Mouse (Mus musculus): ENCODE results near the gene Ptprh. TPM values are rescaled to one million over a fixed set of nuclear protein-coding genes. Genes with fewer than 3 reads are reported as not detected.
"Not testable (repeated sequence)": the region's sequence is repeated elsewhere in the genome, so short reads cannot be mapped to it uniquely, and the experiment has no call there.

Ptprh gene
- polyA plus RNA-seq, 2 experiments = not detected

DNA sequence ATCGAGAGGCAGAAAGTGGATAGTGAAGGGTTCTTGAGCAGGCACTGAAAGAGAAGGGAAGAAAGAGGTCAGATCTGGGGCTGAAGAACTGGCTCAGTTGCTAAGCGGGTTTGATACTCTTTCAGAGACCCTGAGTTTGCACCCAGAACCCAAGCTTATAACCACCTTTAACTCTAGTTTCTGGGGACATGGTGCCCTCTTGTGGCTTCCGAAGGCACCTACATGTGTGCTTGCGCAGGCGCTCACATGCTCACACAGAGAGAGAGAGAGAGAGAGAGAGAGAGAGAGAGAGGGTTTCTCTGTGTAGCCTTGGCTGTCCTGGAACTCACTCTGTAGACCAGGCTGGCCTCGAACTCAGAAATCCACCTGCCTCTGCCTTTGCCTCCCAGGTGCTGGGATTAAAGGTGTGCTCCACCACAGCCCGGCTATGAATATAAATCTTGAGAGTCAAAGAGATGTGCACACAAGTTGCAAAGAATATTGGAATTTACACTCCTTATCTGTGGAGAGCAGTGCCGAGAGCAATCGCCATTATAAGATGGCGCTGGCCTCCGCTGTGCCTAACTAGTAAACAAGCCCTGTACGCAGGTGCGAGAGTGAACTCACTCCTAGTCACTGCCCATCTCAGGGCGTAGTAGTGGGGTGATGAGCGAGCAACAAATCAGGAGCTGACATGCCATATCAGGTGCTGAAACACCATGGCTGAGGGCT lies 79.5 kb downstream of the Ptprh start, which contains the start of gene Tnni3:
TSS of gene Tnni3 (minus strand) at position 18 of the 711 bp plus-strand sequence.
- peak; percentile 80 for TF ChIP-seq CTCF (IDR thresholded peaks at IDR 0.05; ENCODE audit: low read depth)
- not testable (repeated sequence) for ATAC-seq (ENCODE audit: insufficient read depth); H3K4me1 ChIP-seq (replicated peaks; ENCODE audit: control insufficient read depth in 2 of 2, insufficient read depth in 2 of 2, low read length in 1 of 2); H3K4me3 ChIP-seq (ENCODE audit: insufficient read depth in 1 of 2, low read depth in 2 of 2, low read length in 2 of 2); H3K9ac ChIP-seq (replicated peaks); DNase-seq (ENCODE audit: low read depth in 3 of 3, low spot score in 3 of 3); H3K27me3 ChIP-seq (ENCODE audit: control insufficient read depth, insufficient read depth, low read length); H3K9me3 ChIP-seq (ENCODE audit: control insufficient read depth, low read length); H3K36me3 ChIP-seq (replicated peaks; ENCODE audit: control insufficient read depth, insufficient read depth, low read depth); H3K4me2 ChIP-seq (ENCODE audit: low read depth); H3K27ac ChIP-seq
- WGBS (ENCODE audit: insufficient replicate concordance) = 56% methylated on average over 15 of the region's 15 CpGs

DNA sequence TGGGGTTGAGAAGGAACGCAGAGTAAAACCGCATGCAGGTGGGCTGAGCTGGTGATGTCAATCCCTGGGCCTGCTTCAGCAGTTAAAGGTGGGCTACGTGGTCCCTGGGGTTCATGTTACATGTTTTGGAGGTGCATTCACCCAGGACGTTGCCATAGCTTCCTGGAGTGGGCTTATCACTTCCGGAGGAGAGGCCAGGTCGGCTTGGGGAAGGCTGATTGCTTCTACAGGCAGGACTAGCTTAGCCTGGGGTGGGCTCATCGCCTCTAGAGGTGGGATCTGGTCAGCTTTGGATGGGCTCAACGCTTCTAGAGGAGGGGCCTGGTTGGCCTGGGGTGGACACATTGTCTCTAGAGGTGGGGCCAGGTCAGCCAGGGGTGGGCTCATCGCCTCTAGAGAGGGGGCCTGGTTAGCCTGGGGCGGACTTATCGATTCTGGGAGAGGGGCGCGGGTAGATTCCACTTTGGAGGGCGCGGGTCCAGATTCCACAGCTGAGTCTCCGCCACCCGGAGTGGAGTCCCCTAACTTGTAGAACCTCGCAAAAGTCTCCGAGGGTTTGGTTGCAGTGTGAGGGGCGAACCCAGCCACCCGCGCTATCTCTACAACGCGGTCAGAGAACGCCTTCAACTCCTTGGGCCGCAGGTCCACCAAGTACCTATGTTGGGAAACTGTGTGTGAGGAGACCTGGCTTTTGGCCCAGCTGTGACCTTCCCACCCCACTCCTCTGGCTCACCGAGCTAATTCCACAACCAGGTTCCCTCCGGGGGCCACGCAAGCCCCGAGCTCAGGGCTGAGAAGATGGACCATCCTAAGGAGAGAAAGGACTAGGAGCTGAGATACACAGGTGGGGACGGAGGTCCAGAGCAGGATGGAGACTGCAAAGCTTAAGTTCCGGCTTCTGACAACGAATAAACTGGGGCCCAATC lies 80.4 kb downstream of the Ptprh start:
- peaks cover 3% of the 10 kb centered on the region for H3K27me3 ChIP-seq (ENCODE audit: control insufficient read depth, insufficient read depth, low read length)
- 79% methylated on average over 33 of the region's 33 CpGs for WGBS (ENCODE audit: insufficient replicate concordance)
- H3K27ac ChIP-seq = no peak overlapping the region
- no peak for DNase-seq (ENCODE audit: low read depth in 3 of 3, low spot score in 3 of 3)
- H3K9ac ChIP-seq (replicated peaks) = no peak overlapping the region
- H3K36me3 ChIP-seq (replicated peaks; ENCODE audit: control insufficient read depth, insufficient read depth, low read depth) = no peaks in the 10 kb centered on the region
- H3K4me3 ChIP-seq (ENCODE audit: insufficient read depth in 1 of 2, low read depth in 2 of 2, low read length in 2 of 2) = no peak overlapping the region
- no peak for TF ChIP-seq CTCF (IDR thresholded peaks at IDR 0.05; ENCODE audit: low read depth)
- TF ChIP-seq EP300 (IDR thresholded peaks at IDR 0.05; ENCODE audit: low read depth) = no peak
- peaks cover 0 to 9% of the 10 kb centered on the region in 2 experiments; a peak in 2 of 4 replicates for H3K4me1 ChIP-seq (replicated peaks; ENCODE audit: control insufficient read depth in 2 of 2, insufficient read depth in 2 of 2, low read length in 1 of 2)
- H3K4me2 ChIP-seq (ENCODE audit: low read depth) = no peak overlapping the region
- no peak for ATAC-seq (ENCODE audit: insufficient read depth)
- H3K9me3 ChIP-seq (ENCODE audit: control insufficient read depth, low read length) = no peaks in the 10 kb centered on the region

- ATAC-seq (ENCODE audit: insufficient read depth) (no peak), DNase-seq (ENCODE audit: low read depth in 3 of 3, low spot score in 3 of 3) (no peak)
- H3K9me3 ChIP-seq (ENCODE audit: control insufficient read depth, low read length) = no peaks in the 10 kb centered on the region
Measured at GRCm38 (mm10) chr7:4522292-4522691, 81.5 kb downstream of the Ptprh start.

DNA sequence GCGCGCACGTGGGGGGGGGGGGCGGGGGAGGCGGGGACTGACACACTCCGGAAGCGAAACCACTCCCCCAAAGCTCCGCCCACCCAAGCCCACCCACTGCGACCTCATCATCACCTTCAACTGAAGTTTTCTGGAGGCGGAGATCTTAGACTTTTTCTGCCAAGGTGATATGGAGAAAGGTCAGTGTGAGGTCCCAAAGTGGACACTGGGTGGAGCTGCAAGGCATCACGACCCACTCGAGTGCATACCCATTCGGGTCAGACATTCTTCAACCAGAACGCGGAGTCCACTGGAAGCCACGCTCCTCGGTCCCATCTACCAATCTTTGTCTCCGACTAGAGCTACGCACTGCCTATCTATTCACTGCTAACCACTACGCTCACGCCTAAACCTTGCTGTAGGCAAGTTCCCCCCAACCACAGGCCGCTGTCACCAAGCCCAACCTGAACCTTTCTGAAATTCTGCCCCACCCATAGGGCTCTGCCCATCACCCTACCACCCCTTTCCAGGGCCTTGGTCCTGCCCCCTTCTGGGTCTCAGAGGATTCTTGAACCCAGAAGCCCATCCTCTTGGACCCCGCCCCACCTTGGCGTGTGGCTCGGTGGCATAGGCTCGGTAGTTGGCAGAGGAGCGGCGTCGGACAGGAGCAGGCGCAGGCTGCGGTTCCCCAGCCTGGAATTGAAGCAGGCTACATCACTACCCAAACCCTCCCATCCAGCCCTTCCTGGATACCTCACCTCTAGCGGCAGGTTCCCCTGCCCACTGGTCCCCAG lies 82.4 kb downstream of the Ptprh start:
- 26% methylated on average over 32 of the region's 32 CpGs for WGBS (ENCODE audit: insufficient replicate concordance)
- TF ChIP-seq CTCF (IDR thresholded peaks at IDR 0.05; ENCODE audit: low read depth) (no peak), EP300 (IDR thresholded peaks at IDR 0.05; ENCODE audit: low read depth) (no peak)
- no peak for DNase-seq (ENCODE audit: low read depth in 3 of 3, low spot score in 3 of 3)
- ATAC-seq (ENCODE audit: insufficient read depth) = no peak
- Histone ChIP-seq H3K4me3 (ENCODE audit: insufficient read depth in 1 of 2, low read depth in 2 of 2, low read length in 2 of 2) (0 out of 4 replicates have a peak overlapping the region, but pooled peaks of 1 of the 2 experiments have one; percentile 4), H3K4me2 (ENCODE audit: low read depth) (peak overlapping the region; percentile 26), H3K4me1 (replicated peaks; ENCODE audit: control insufficient read depth in 2 of 2, insufficient read depth in 2 of 2, low read length in 1 of 2) (peaks cover 0 to 13% of the 10 kb centered on the region in 2 experiments; a peak in 2 of 4 replicates), H3K9me3 (ENCODE audit: control insufficient read depth, low read length) (no peaks in the 10 kb centered on the region), H3K27ac (no peak overlapping the region), H3K27me3 (ENCODE audit: control insufficient read depth, insufficient read depth, low read length) (peaks cover 3% of the 10 kb centered on the region), H3K36me3 (replicated peaks; ENCODE audit: control insufficient read depth, insufficient read depth, low read depth) (no peaks in the 10 kb centered on the region), H3K9ac (replicated peaks) (no peak overlapping the region)

More at GRCm38 (mm10) chr7:4522292-4522691, 81.5 kb downstream of the Ptprh start:
- Histone ChIP-seq H3K27ac (no peak overlapping the region), H3K4me1 (replicated peaks; ENCODE audit: control insufficient read depth in 2 of 2, insufficient read depth in 2 of 2, low read length in 1 of 2) (peaks cover 0 to 9% of the 10 kb centered on the region in 2 experiments; a peak in 2 of 4 replicates), H3K9ac (replicated peaks) (no peak overlapping the region), H3K4me3 (ENCODE audit: insufficient read depth in 1 of 2, low read depth in 2 of 2, low read length in 2 of 2) (no peak overlapping the region), H3K27me3 (ENCODE audit: control insufficient read depth, insufficient read depth, low read length) (peaks cover 3% of the 10 kb centered on the region), H3K4me2 (ENCODE audit: low read depth) (no peak overlapping the region), H3K36me3 (replicated peaks; ENCODE audit: control insufficient read depth, insufficient read depth, low read depth) (no peaks in the 10 kb centered on the region)
- 22% methylated on average over 6 of the region's 6 CpGs for WGBS (ENCODE audit: insufficient replicate concordance)
- no peak for TF ChIP-seq EP300 (IDR thresholded peaks at IDR 0.05; ENCODE audit: low read depth)
- no peak for TF ChIP-seq CTCF (IDR thresholded peaks at IDR 0.05; ENCODE audit: low read depth)
